16 mouse cellular contexts compared by ENCODE assay signal in genomic region chr14:107501718-107502117, GRCm38 (mm10).
"Had no signal": no experiment of that assay in that cellular context is flagged by ENCODE, and none has a peak within 500 bp of the region (broad histone marks: within the 10 kb centered on the region; RNA-seq: fewer than 3 reads in every experiment).

No protein-coding gene starts in this region.

- H3K36me3 ChIP-seq: neural tube, embryonic 13.5 days; neural tube, embryonic 15.5 days; stomach, embryonic 15.5 days had no signal

- H3K9me3 ChIP-seq: neural tube, embryonic 13.5 days; neural tube, embryonic 15.5 days; stomach, embryonic 15.5 days had no signal

- H3K27me3 ChIP-seq: neural tube, embryonic 13.5 days; neural tube, embryonic 15.5 days; stomach, embryonic 15.5 days had no signal

- H3K27ac ChIP-seq: neural tube, embryonic 13.5 days; neural tube, embryonic 15.5 days; stomach, embryonic 15.5 days; stomach, postnatal 0 days had no signal

- H3K4me3 ChIP-seq: neural tube, embryonic 13.5 days; neural tube, embryonic 15.5 days; stomach, embryonic 15.5 days had no signal

- DNase-seq: retina, postnatal 1 day; right cerebral cortex, adult 18-20 months; right cerebral cortex, postnatal 14 days; right cerebral cortex, postnatal 25 days; right cerebral cortex, postnatal 4 days; spleen, adult 18-20 months; thymus, adult 18-20 months; thymus, adult 2 months; thymus, postnatal 14 days; thymus, postnatal 25 days; thymus, postnatal 36 days; thymus, postnatal 4 days had no signal

- H3K9ac ChIP-seq: neural tube, embryonic 13.5 days; neural tube, embryonic 15.5 days; stomach, embryonic 15.5 days had no signal

- H3K4me2 ChIP-seq: neural tube, embryonic 13.5 days; neural tube, embryonic 15.5 days; stomach, embryonic 15.5 days had no signal

- H3K4me1 ChIP-seq: neural tube, embryonic 13.5 days; neural tube, embryonic 15.5 days; stomach, embryonic 15.5 days had no signal
